Mouse (Mus musculus) E14TG2a.4 (cell line): ENCODE measurements around the gene Uxs1.

Source experiments
- CTCF ChIP-seq: conservative IDR thresholded peaks from 2 replicates; pipeline ENCODE4 v1.5.1; 2014; ENCODE audit warnings: low read length
- NANOG ChIP-seq: IDR thresholded peaks from 2 replicates; pipeline ENCODE4 v1.6.1; 2014; ENCODE audit warnings: borderline replicate concordance, low read length, mixed read lengths

GRCm38 (mm10) chr1:43811764-43812163, 15.8 kb downstream of the Uxs1 start:
- TF ChIP-seq CTCF (no peak), NANOG (no peak)
